ENCODE assay signal across 16 mouse cellular contexts in genomic region chr12:58067318-58068223, GRCm38 (mm10).
DNase-seq lines count a peak whose midpoint lies in the region; ATAC-seq and TF ChIP-seq lines count a peak whose summit lies in the region.
"Had no signal": no experiment of that assay in that cellular context is flagged by ENCODE, and none has a peak within 500 bp of the region (broad histone marks: within the 10 kb centered on the region; RNA-seq: fewer than 3 reads in every experiment).

No protein-coding gene starts in this region.

- H3K4me1 ChIP-seq in kidney, postnatal 0 days (replicated peaks; ENCODE audit: insufficient read depth, low read length) = no peaks in the 10 kb centered on the region; the same call in 1 of the 2 replicates
- H3K4me1 ChIP-seq in limb, embryonic 11.5 days (ENCODE audit: control insufficient read depth, insufficient read depth, low read length) = peaks cover 11% of the 10 kb centered on the region; the same call in 1 of the 2 replicates
- H3K4me1 ChIP-seq: heart, embryonic 15.5 days; hindbrain, embryonic 10.5 days; midbrain, embryonic 10.5 days had no signal

- no peaks in the 10 kb centered on the region for H3K9me3 ChIP-seq in kidney, postnatal 0 days (replicated peaks; ENCODE audit: low read length)
- no peaks in the 10 kb centered on the region for H3K9me3 ChIP-seq in limb, embryonic 11.5 days (ENCODE audit: control insufficient read depth, low read length)
- H3K9me3 ChIP-seq: heart, embryonic 15.5 days; hindbrain, embryonic 10.5 days; midbrain, embryonic 10.5 days had no signal

- 20% methylated on average over 9 of the region's 9 CpGs for WGBS in kidney, postnatal 0 days
- 31% methylated on average over 9 of the region's 9 CpGs for WGBS in limb, embryonic 11.5 days

- no peak overlapping the region for H3K4me2 ChIP-seq in kidney, postnatal 0 days (ENCODE audit: low read length)
- H3K4me2 ChIP-seq in limb, embryonic 11.5 days (ENCODE audit: low read depth, severe bottlenecking) = no peak overlapping the region
- H3K4me2 ChIP-seq: heart, embryonic 15.5 days had no signal

- no peaks in the 10 kb centered on the region for H3K27me3 ChIP-seq in kidney, postnatal 0 days (ENCODE audit: insufficient read depth, low read length)
- no peaks in the 10 kb centered on the region for H3K27me3 ChIP-seq in limb, embryonic 11.5 days (ENCODE audit: control insufficient read depth, insufficient read depth, low read length)
- H3K27me3 ChIP-seq: heart, embryonic 15.5 days had no signal

- 0 out of 2 replicates have a peak overlapping the region, but pooled peaks have one; percentile 13 for H3K27ac ChIP-seq in kidney, postnatal 0 days
- H3K27ac ChIP-seq in limb, embryonic 11.5 days (replicated peaks; ENCODE audit: low read depth, low read length) = no peak overlapping the region; the same call in 1 of the 2 replicates
- H3K27ac ChIP-seq: heart, adult 2 months; heart, embryonic 15.5 days; hindbrain, embryonic 10.5 days; midbrain, embryonic 10.5 days had no signal

- no peaks in the 10 kb centered on the region for H3K36me3 ChIP-seq in kidney, postnatal 0 days (ENCODE audit: insufficient read depth, low read length)
- no peaks in the 10 kb centered on the region for H3K36me3 ChIP-seq in limb, embryonic 11.5 days (ENCODE audit: control insufficient read depth, insufficient read depth, low read length)
- H3K36me3 ChIP-seq: heart, embryonic 15.5 days; hindbrain, embryonic 10.5 days; midbrain, embryonic 10.5 days had no signal

- DNase-seq in kidney, postnatal 0 days (ENCODE audit: low spot score) = peak; percentile 94
- DNase-seq in kidney, adult 18-20 months = no peak
- peak; percentile 8 for DNase-seq in brain, embryonic 14.5 days (ENCODE audit: low read depth)
- peak; percentile 16 for DNase-seq in embryo, embryonic 11 days
- DNase-seq in limb, embryonic 11.5 days (ENCODE audit: low spot score) = peak; percentile 49
- DNase-seq in gastrocnemius, adult 8-10 months (ENCODE audit: low spot score in 2 of 2) = no peak
- DNase-seq in lung, postnatal 36 days = no peak
- DNase-seq: cerebellum, adult 11 months; cerebellum, postnatal 36 days; heart, adult 2 months; lung, postnatal 10 days had no signal

- TF ChIP-seq CTCF in kidney, postnatal 0 days (IDR thresholded peaks at IDR 0.05; ENCODE audit: low read depth) = no peak
- no peak for TF ChIP-seq CTCF in brain, embryonic 14.5 days (IDR thresholded peaks at IDR 0.05; ENCODE audit: borderline replicate concordance, extremely low read depth, insufficient read depth, insufficient read length)

- peak; percentile 91 for ATAC-seq in kidney, postnatal 0 days (replicated peaks; ENCODE audit: low FRiP score, low read depth)
- peak; percentile 48 for ATAC-seq in limb, embryonic 11.5 days (ENCODE audit: insufficient number of reproducible peaks, low FRiP score, low TSS enrichment, low read depth)
- no peak for ATAC-seq in inflammation-experienced regulatory T-cells, adult 6 months
- ATAC-seq: forebrain, embryonic 14.5 days had no signal

- H3K4me3 ChIP-seq in kidney, postnatal 0 days (replicated peaks; ENCODE audit: low read depth, low read length) = no peak overlapping the region
- no peak overlapping the region for H3K4me3 ChIP-seq in limb, embryonic 11.5 days (ENCODE audit: low read depth, low read length)
- H3K4me3 ChIP-seq: heart, adult 2 months; heart, embryonic 15.5 days; hindbrain, embryonic 10.5 days; midbrain, embryonic 10.5 days had no signal

- no peak for TF ChIP-seq POLR2A in brain, embryonic 14.5 days (IDR thresholded peaks at IDR 0.05; ENCODE audit: borderline replicate concordance, extremely low read depth, insufficient read depth, insufficient read length, poor library complexity, severe bottlenecking)

- no peak overlapping the region for H3K9ac ChIP-seq in kidney, postnatal 0 days (ENCODE audit: low read depth, low read length)
- no peak overlapping the region for H3K9ac ChIP-seq in limb, embryonic 11.5 days (ENCODE audit: low read length)
- H3K9ac ChIP-seq: heart, embryonic 15.5 days had no signal

Comparison
In these comparisons a context has a peak if more than half of its experiments do, and no peak if none do; other contexts are left out.
1. DNase-seq: peak in kidney, postnatal 0 days (single experiment), brain, embryonic 14.5 days (single experiment), embryo, embryonic 11 days (single experiment) and limb, embryonic 11.5 days (single experiment); none in kidney, adult 18-20 months (single experiment), gastrocnemius, adult 8-10 months (0 of 2) and lung, postnatal 36 days (single experiment).